Mouse (Mus musculus) hindbrain, embryonic 10.5 days (tissue): ENCODE measurements around the gene C730034F03Rik. TPM values are rescaled to one million over a fixed set of nuclear protein-coding genes. Genes with fewer than 3 reads are reported as not detected.

ENCODE experiments used
- DNase-seq: peaks from one replicate; pipeline ENCODE4 v3.0.0-alpha.2; 2017; ENCODE audit warnings: low spot score
- H3K27ac ChIP-seq: fragments of 300-500 bp; sonication (generic); 2 replicates; pipeline ENCODE4 v1.5.1; 2016; ENCODE audit warnings: mild to moderate bottlenecking, moderate library complexity
- H3K27me3 ChIP-seq: fragments of 300-500 bp; sonication (generic); 2 replicates; pipeline ENCODE4 v1.6.1; 2016; ENCODE audit warnings: mild to moderate bottlenecking; ENCODE audit not compliant: poor library complexity, insufficient read depth, severe bottlenecking
- H3K36me3 ChIP-seq: fragments of 300-500 bp; sonication (generic); 2 replicates; pipeline ENCODE4 v1.6.1; 2016; ENCODE audit warnings: mild to moderate bottlenecking, moderate library complexity
- H3K4me1 ChIP-seq: fragments of 300-500 bp; sonication (generic); replicated peaks from 2 replicates; pipeline ENCODE4 v1.6.1; 2016; ENCODE audit warnings: mild to moderate bottlenecking
- H3K4me3 ChIP-seq: fragments of 300-500 bp; sonication (generic); 2 replicates; pipeline ENCODE4 v1.5.1; 2016; ENCODE audit warnings: mild to moderate bottlenecking, moderate library complexity
- H3K9me3 ChIP-seq: fragments of 300-500 bp; sonication (generic); 2 replicates; pipeline ENCODE4 v1.6.1; 2016; ENCODE audit warnings: mild to moderate bottlenecking, moderate library complexity
- WGBS: fragments of 180-500 bp; shearing (Covaris S2); methylation state at CpG from one replicate; pipeline ENCODE4 v1.1.7; 2016; 5-methylcytosine and 5-hydroxymethylcytosine counted together
- polyA plus RNA-seq: library from polyadenylated mRNA; unstranded; fragments of >200 nt; fragmentation: Nextera tagmentation; extraction: Ambion mirVana; gene quantifications from 2 replicates; pipeline ENCODE4 v1.2.1, GENCODE M21; 2016

C730034F03Rik gene
- polyA plus RNA-seq = 3.8 and 6.5 TPM in 2 replicates

DNA sequence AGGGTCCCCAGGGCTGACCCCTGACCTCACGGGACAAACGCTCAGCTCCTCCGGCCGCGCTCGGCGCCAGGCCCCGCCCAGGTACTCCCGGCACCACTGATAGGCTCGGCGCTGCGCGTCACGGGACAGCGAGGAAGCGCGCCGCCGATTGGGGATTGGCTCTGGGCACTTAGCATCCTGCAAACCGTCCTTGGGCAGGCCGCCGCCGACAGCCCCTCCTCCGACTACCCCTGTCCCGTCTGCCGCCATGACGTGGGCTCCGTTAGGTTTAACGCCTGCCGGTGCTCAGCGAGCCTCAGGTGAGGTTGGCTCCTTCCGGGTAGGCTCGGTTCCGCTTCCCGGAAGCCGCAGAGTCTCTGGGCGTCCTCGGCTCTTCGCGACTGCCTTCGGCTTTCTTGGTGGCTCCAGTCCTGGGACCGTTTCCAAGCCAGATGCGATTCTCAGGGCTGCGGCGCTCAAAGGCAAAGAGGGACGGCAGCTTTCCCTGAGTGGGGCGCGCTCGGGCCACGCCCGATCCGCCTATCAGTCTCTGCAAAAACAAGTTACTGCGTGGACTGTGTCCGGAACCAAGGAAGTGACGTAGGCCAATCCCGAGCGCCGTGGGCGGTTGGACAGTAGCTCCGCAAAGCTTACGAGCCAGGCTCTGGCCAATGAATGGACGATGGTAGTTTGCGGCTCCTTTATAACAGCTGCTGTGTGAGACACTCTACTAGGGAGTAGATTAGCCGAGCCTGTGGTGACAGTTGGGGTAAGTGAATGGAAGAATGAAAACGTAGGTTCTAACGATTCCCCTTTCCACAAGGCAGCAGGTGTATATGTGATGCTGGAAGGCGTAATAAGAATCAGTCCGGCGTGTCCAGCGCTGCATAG is at the start of gene C730034F03Rik, which contains the start of the genes Gm44502 and Chkb:
TSS of gene C730034F03Rik (plus strand) at position 238 of the 870 bp plus-strand sequence.
TSS of gene Gm44502 (minus strand) at position 345 of the 870 bp plus-strand sequence.
TSS of gene Chkb (minus strand) at position 557 of the 870 bp plus-strand sequence.
- H3K36me3 ChIP-seq = peaks cover 31% of the 10 kb centered on the region
- no peaks in the 10 kb centered on the region for H3K27me3 ChIP-seq
- DNase-seq = peak; percentile 93
- H3K9me3 ChIP-seq = no peaks in the 10 kb centered on the region
- H3K4me3 ChIP-seq = peak within 1 kb of the TSS; percentile 83
- H3K27ac ChIP-seq = peak within 1 kb of the TSS; percentile 97
- H3K4me1 ChIP-seq = peaks cover 38% of the 10 kb centered on the region
- WGBS = under 1% methylated on average over 70 of the region's 70 CpGs

DNA sequence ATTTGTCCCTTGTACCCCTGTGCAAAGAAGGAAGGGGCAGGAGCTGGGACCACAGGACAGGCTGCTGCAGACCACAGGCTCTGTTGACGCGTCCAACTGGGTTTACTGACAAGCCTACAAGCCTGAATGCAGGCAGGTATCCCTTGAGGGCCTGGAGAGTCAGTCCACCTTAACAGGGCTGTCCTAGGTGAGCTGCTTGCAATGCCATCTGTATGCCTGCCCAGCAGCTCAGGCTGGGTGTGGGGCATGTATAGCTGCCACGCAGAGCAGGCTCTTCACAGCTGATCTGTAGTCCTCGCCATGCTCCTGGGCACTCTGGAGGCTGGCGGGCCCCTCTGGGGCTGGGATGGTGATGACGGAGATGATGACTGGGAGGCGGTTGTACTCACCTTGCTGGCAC is 44.8 kb upstream of the C730034F03Rik start, which contains the start of gene Klhdc7b:
TSS of gene Klhdc7b (plus strand) at position 301 of the 400 bp plus-strand sequence.
- no peak within 1 kb of the TSS for H3K4me3 ChIP-seq
- 86% methylated on average over 7 of the region's 7 CpGs for WGBS
- DNase-seq = no peak
- H3K4me1 ChIP-seq = peaks cover 7% of the 10 kb centered on the region; the same call in 1 of the 2 replicates
- no peaks in the 10 kb centered on the region for H3K9me3 ChIP-seq
- H3K36me3 ChIP-seq = no peaks in the 10 kb centered on the region
- no peak within 1 kb of the TSS for H3K27ac ChIP-seq
- peaks cover 51% of the 10 kb centered on the region for H3K27me3 ChIP-seq

DNA sequence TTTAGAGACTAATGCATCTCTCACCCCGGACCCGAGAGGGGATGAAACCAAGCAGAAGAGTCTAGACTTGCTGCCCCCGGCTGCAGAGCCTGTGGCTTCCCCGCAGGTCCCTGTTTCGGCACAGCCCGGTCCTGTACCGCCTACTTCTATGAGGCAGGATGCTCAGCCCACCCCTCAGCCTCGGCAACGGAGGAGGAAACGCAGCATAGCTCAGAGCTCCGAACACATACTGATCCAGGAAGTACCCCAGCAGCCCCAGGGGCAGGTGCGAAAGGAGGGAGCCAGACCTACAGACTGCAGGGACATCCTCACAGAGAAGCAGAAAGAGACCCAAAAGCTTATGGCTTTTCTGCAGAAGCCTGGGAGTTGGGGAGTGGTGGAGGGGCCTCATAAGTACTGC is 42.3 kb upstream of the C730034F03Rik start:
- H3K27me3 ChIP-seq = peaks cover 27% of the 10 kb centered on the region
- H3K9me3 ChIP-seq = no peaks in the 10 kb centered on the region
- peaks cover 7% of the 10 kb centered on the region; the same call in 1 of the 2 replicates for H3K4me1 ChIP-seq
- no peaks in the 10 kb centered on the region for H3K36me3 ChIP-seq
- H3K4me3 ChIP-seq = no peak overlapping the region
- WGBS = 46% methylated on average over 12 of the region's 12 CpGs
- no peak overlapping the region for H3K27ac ChIP-seq
- DNase-seq = no peak

DNA sequence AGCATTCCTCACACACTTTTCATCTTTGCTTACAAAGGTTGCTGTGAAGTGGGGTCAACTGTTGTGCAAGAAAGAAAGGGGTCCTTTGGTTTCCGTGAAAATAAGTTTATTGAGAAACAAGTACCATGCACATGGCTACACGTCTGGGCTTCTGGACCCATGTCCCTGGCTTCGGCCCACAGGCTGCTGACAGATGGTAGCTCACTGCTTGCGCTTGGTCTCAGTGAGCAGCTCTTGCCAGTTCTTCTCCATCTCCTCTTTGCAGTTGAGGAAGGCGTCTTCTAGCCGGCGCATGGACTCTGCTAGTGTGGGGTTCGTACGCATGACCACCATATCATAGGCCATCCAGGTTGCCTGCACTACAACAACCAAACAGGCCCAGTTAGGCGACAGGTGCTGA is 39.3 kb upstream of the C730034F03Rik start:
- 94% methylated on average over 10 of the region's 10 CpGs for WGBS
- no peak for DNase-seq
- Histone ChIP-seq H3K4me1 (peaks cover 3% of the 10 kb centered on the region; the same call in 1 of the 2 replicates), H3K27ac (no peak overlapping the region), H3K9me3 (no peaks in the 10 kb centered on the region), H3K36me3 (no peaks in the 10 kb centered on the region), H3K4me3 (no peak overlapping the region), H3K27me3 (peaks cover 11% of the 10 kb centered on the region)

DNA sequence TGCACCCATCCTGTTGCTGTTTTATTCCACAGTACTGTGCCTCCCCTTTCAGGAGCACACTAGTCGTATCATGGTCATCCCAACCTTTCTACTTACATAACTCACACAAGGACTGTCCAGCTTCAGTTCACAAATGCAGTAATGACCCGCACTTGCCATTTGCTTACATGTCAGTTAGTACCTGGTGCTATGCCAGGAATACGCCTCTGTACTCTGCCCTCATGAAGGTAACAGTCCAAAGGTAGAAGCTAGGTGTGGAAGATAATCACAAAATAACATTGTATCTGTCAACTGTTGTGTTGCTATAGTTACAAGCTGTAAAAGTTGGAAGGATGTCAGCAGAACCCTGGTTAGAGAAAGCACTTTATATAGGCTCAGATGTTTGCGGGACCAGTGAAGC is 32.5 kb upstream of the C730034F03Rik start:
- Histone ChIP-seq H3K4me1 (no peaks in the 10 kb centered on the region), H3K4me3 (no peak overlapping the region), H3K36me3 (no peaks in the 10 kb centered on the region), H3K27me3 (no peaks in the 10 kb centered on the region), H3K9me3 (no peaks in the 10 kb centered on the region), H3K27ac (no peak overlapping the region)
- 90% methylated on average over 4 of the region's 4 CpGs for WGBS
- DNase-seq = no peak

DNA sequence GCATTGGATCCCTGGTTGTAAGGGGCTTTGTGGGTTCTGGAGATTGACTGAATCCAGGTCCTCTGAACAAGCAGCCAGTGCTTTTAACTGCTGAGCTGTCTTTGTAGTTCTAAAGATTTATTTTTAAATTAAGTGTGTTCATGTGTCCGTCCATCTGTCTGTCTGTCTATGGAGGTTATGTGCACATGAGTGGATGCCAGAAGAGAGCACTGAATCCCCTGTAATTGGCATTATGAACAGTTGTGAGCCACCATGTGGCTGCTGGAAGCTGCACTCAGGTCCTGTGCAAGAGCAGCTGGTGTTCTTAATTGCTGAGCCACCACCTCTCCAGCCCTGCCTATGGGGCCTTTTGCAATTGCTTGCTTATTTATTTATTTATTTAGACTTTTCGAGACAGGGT is 31.2 kb upstream of the C730034F03Rik start:
- H3K4me1 ChIP-seq = no peaks in the 10 kb centered on the region
- no peak for DNase-seq
- H3K9me3 ChIP-seq = no peaks in the 10 kb centered on the region
- no peak overlapping the region for H3K27ac ChIP-seq
- H3K36me3 ChIP-seq = no peaks in the 10 kb centered on the region
- 86% methylated on average over 2 of the region's 2 CpGs for WGBS
- no peaks in the 10 kb centered on the region for H3K27me3 ChIP-seq
- H3K4me3 ChIP-seq = no peak overlapping the region

DNA sequence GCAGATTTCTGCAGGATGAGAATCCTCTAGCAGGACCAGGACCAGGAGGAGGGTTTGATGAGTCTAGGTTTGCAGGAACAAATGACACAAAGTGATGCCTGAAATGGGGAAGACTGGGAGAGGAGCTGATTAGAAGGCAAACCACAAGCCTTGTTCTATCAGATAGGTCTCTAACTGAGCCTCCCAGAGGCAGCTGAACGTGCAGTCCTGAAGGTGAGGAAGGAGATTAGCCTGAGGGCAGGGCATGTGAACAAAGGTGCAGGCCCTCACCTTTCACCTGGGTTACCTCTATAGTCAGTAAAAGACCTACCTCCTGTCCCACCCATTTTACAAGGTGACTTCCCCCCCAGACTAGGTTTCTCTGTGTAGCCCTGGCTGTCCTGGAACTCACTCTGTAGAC is 29.7 kb upstream of the C730034F03Rik start:
- Histone ChIP-seq H3K4me1 (no peaks in the 10 kb centered on the region), H3K9me3 (no peaks in the 10 kb centered on the region), H3K36me3 (no peaks in the 10 kb centered on the region), H3K27ac (no peak overlapping the region), H3K4me3 (no peak overlapping the region), H3K27me3 (no peaks in the 10 kb centered on the region)
- no peak for DNase-seq
- WGBS = 65% methylated on average over 1 of the region's 1 CpGs

DNA sequence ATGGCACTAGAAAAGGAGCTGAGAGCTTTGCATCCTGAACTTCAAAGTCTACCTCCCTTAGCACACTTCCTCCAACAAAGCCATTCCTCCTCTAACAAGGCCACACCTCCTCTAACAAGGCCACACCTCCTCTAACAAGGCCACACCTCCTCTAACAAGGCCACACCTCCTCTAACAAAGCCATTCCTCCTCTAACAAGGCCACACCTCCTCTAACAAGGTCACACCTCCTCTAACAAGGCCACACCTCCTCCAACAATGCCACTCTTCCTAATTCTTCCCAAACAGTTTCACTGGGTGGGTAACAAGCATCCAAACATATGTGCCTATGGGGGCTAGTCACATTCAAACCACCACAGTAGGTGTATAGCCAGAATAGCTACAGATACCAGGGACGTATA is 26.9 kb upstream of the C730034F03Rik start:
- DNase-seq = no peak
- H3K27me3 ChIP-seq = no peaks in the 10 kb centered on the region
- no peaks in the 10 kb centered on the region for H3K4me1 ChIP-seq
- WGBS = 89% methylated on average over 1 of the region's 1 CpGs
- H3K9me3 ChIP-seq = peaks cover 4% of the 10 kb centered on the region; the same call in 1 of the 2 replicates
- no peak overlapping the region for H3K27ac ChIP-seq
- H3K4me3 ChIP-seq = no peak overlapping the region
- H3K36me3 ChIP-seq = no peaks in the 10 kb centered on the region

DNA sequence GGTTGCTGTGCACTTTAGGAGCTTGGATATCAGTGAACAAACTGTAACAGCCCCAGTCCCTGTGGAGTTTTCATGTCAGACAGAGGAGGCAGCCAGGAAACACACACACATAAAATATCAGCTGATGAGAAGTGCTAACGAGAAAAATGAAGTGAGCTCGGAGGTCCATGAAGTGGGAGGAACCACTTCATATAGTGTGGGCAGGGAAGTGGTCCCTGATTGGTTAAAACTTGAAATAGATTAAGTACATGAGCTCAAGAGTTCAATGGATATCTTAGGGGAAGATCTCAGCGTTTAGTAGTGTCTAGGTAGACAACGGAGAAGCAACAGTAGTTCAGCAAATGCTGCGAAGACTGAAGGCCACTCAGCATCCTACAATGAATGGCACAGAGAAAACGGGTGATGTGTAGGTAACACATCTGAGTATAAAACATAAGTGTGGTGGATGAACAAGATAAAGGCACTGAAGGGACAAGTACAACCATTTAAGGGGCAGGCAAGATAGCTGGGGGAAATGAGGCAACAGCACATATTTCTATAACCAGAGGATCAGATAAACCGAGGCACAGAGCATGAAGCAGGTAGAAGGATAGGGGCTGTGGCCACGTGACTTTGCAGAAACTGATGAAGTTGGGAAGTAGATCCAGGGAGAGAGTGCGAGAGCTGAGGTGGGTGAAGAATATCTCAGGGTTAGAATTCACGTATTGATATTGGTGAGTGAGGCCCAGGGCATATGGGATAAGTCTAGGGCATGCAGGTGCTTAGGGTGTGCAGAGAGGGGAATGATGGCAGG is 24.4 kb upstream of the C730034F03Rik start:
- H3K4me1 ChIP-seq = no peaks in the 10 kb centered on the region
- no peak overlapping the region for H3K27ac ChIP-seq
- peaks cover 11% of the 10 kb centered on the region for H3K9me3 ChIP-seq
- H3K4me3 ChIP-seq = no peak overlapping the region
- no peaks in the 10 kb centered on the region for H3K36me3 ChIP-seq
- WGBS = 86% methylated on average over 10 of the region's 10 CpGs
- no peaks in the 10 kb centered on the region for H3K27me3 ChIP-seq
- DNase-seq = no peak

DNA sequence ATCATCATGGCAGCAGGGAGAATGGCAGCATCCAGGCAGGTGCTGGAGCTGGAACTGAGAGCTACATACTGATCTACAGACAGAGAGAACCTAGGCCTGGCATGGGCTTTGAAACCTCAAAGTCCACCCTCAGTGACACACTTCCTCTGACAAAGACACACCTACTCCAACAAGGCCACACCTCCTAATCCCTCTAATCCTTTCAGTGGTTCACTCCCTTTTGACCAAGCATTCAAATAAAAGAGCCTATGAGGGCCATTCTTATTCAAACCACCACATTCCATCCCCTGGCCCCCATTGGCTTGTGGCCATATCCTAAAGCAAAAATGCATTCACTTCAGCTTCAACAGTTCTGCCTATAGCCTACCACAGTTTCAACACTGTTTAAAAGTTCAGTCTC is 22.7 kb upstream of the C730034F03Rik start:
- Histone ChIP-seq H3K9me3 (peaks cover 16% of the 10 kb centered on the region), H3K4me1 (no peaks in the 10 kb centered on the region), H3K27ac (no peak overlapping the region), H3K36me3 (no peaks in the 10 kb centered on the region), H3K27me3 (no peaks in the 10 kb centered on the region), H3K4me3 (no peak overlapping the region)
- DNase-seq = no peak

DNA sequence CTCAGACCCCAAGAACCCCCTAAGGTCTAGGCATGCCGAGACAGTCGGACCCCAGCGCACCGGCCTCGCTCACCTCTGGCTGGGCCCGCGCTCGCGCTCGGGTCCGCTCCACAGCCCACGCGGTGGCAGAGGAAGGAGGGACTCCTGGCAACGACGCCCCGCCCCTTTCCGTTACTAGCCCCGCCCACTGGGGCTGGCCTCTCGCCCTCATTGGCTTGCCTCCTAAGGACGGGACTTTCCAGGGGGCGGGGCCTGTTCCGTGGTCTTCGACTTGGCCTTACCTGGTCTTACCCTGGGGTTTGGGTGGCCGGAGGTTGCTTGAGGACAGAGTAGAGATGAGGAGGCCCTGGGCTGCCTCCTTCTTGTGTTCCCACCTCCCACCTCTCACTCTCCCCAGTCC is 19.3 kb upstream of the C730034F03Rik start, which contains the start of gene Syce3:
TSS of gene Syce3 (minus strand) at position 386 of the 400 bp plus-strand sequence.
- Histone ChIP-seq H3K9me3 (peaks cover 16% of the 10 kb centered on the region), H3K27ac (no peak within 1 kb of the TSS), H3K27me3 (no peaks in the 10 kb centered on the region), H3K36me3 (no peaks in the 10 kb centered on the region), H3K4me3 (no peak within 1 kb of the TSS), H3K4me1 (no peaks in the 10 kb centered on the region)
- DNase-seq = no peak
- 89% methylated on average over 24 of the region's 24 CpGs for WGBS

DNA sequence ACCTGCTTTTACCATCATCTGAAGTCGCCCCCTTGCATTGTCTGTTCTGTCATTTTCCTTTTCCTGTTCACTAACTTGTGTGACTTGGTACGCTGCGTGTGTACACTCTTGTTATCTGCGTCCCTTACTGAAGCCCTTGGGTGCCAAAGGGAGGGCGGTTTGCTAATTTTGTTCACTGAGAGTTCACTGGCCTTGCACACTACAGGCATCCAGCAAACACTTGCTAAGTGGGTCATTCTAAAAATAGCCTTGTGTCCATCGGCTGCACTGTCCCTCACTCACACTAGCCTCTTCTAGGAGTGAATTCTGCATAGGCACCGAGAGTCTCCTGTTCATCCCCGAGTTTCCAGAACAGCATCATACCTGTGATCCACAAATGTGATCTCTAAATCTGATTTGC is 14.1 kb upstream of the C730034F03Rik start:
- H3K4me3 ChIP-seq = no peak overlapping the region
- H3K9me3 ChIP-seq = peaks cover 3% of the 10 kb centered on the region; the same call in 1 of the 2 replicates
- no peaks in the 10 kb centered on the region for H3K27me3 ChIP-seq
- H3K4me1 ChIP-seq = no peaks in the 10 kb centered on the region
- no peak overlapping the region for H3K27ac ChIP-seq
- peaks cover 41% of the 10 kb centered on the region for H3K36me3 ChIP-seq
- DNase-seq = no peak
- WGBS = 90% methylated on average over 8 of the region's 8 CpGs
